Mouse (Mus musculus) kidney, adult 2 months (tissue): Measurements from ENCODE around the gene Ckap4. TPM values are rescaled to one million over a fixed set of nuclear protein-coding genes. Genes with fewer than 3 reads are reported as not detected.
"Not testable (repeated sequence)": the region's sequence is repeated elsewhere in the genome, so short reads cannot be mapped to it uniquely, and the experiment has no call there.

ENCODE experiments used
- DNase-seq: peaks from one replicate; pipeline ENCODE4 v3.0.0; 2021
- H3K27ac ChIP-seq: fragments of 200-500 bp; 2 replicates; pipeline ENCODE4 v1.5.1; 2012; ENCODE audit warnings: low read depth, low read length, control low read depth, inconsistent platforms; ENCODE audit not compliant: insufficient read depth
- H3K27me3 ChIP-seq: fragments of 200-500 bp; replicated peaks from 2 replicates; pipeline ENCODE4 v1.6.1; 2012; ENCODE audit warnings: mild to moderate bottlenecking, moderate library complexity, low read length, inconsistent platforms; ENCODE audit not compliant: control insufficient read depth, insufficient read depth
- H3K36me3 ChIP-seq: fragments of 200-500 bp; 2 replicates; pipeline ENCODE4 v1.6.1; 2012; ENCODE audit warnings: mild to moderate bottlenecking, moderate library complexity, low read length, inconsistent platforms; ENCODE audit not compliant: control insufficient read depth, insufficient read depth
- H3K4me1 ChIP-seq: fragments of 200-500 bp; 2 replicates; pipeline ENCODE4 v1.6.1; 2011; ENCODE audit warnings: low read length; ENCODE audit not compliant: control insufficient read depth, insufficient read depth
- H3K4me3 ChIP-seq: fragments of 200-500 bp; 2 replicates; pipeline ENCODE4 v1.5.1; 2011; ENCODE audit warnings: mild to moderate bottlenecking, low read depth, low read length, control low read depth; ENCODE audit not compliant: insufficient read depth
- CTCF ChIP-seq: fragments of 200-500 bp; conservative IDR thresholded peaks from 2 replicates; pipeline ENCODE4 v1.5.1; 2011; ENCODE audit warnings: low read depth, mild to moderate bottlenecking, control low read depth, low read length, moderate library complexity, mixed read lengths; ENCODE audit not compliant: insufficient read depth, insufficient read length
- POLR2A ChIP-seq: fragments of 200-500 bp; IDR thresholded peaks from one replicate; pipeline ENCODE4 v1.6.1; 2011; ENCODE audit warnings: low read depth, low read length, control low read depth
- WGBS: fragments of 180-500 bp; shearing (Covaris S2); methylation state at CpG from one replicate; pipeline ENCODE4 v1.1.7; 2018; 5-methylcytosine and 5-hydroxymethylcytosine counted together
- polyA plus RNA-seq: library from polyadenylated mRNA; depleted of rRNA; stranded (reverse); fragments of >200 nt; gene quantifications from 2 replicates; pipeline ENCODE4 v1.2.3, GENCODE M21; 2012

The Ckap4 gene
- polyA plus RNA-seq, 1 experiment: 6.5 TPM

DNA sequence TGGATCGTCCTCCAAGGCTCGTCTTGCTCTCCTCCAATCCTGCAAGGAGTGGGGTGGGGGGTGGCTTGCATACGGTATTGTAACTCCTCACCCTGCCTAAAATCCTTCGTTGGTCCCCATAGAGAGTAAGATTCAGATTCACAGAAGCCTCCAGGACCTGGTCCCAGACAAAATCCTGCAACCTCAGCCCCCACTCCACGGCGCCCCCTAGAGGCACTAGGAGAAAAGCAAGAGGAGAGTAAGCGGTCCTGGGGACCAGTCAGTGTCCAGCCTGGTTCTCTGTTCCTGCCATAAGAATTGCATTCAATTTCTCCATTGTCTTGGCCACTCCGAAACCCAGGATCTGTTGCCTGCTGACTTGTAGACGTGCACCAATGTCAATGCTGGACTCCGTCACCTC is 10.2 kb downstream of the Ckap4 start:
- DNase-seq: no peak
- no peak overlapping the region for H3K4me3 ChIP-seq
- H3K4me1 ChIP-seq: no peaks in the 10 kb centered on the region
- H3K27me3 ChIP-seq: no peaks in the 10 kb centered on the region
- H3K36me3 ChIP-seq: no peaks in the 10 kb centered on the region; the same call in 1 of the 2 replicates
- TF ChIP-seq POLR2A (no peak), CTCF (no peak)
- WGBS: 62% methylated on average over 10 of the region's 10 CpGs
- no peak overlapping the region for H3K27ac ChIP-seq

DNA sequence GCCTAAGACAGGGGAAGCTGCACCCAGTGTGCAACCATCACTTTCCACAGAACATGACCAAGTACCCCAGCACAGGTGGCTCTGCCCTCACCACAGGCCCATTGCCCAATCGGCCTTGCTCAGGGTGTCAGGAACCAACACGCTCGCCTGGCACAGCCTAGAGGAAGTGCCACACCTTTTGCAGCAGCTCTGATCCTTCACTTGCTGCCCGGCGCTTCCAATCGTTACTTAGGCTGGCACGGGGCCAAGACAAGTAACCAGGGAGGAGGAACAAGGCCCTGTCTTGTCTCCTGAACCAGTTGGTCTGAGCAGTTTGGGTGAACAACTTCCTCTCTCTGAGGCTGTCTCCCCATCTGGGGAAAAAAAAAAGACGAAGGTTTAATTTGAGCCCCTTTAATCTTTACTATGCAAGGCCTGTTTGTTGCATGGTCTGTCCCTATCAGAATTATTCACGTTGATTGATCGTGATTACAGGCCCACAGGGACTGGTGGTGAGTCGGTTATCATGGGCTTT is 17.4 kb downstream of the Ckap4 start:
- no peaks in the 10 kb centered on the region for H3K27me3 ChIP-seq
- no peak for TF ChIP-seq POLR2A
- TF ChIP-seq CTCF: no peak
- H3K4me1 ChIP-seq: no peaks in the 10 kb centered on the region
- H3K27ac ChIP-seq: no peak overlapping the region
- no peaks in the 10 kb centered on the region for H3K36me3 ChIP-seq
- WGBS: 49% methylated on average over 11 of the region's 11 CpGs
- no peak overlapping the region for H3K4me3 ChIP-seq
- DNase-seq: peak; percentile 42

DNA sequence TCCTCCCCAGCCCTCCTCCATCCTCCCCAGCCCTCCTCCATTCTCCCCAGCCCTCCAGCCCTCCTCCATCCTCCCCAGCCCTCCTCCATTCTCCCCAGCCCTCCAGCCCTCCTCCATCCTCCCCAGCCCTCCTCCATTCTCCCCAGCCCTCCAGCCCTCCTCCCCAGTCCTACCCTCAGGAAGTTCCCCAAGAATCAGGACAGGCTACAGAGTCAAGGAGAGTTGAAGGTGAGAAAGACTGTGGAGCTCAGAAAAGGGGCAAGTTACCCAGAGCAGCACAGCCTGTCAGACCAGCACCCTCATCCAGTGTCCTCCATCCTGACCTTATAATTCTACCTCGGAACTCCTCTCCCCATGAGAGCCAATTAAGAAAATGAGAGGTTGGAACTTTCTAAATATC is 17.9 kb downstream of the Ckap4 start:
- H3K4me3 ChIP-seq, DNase-seq, H3K27me3 ChIP-seq, H3K27ac ChIP-seq, H3K4me1 ChIP-seq, H3K36me3 ChIP-seq: not testable (repeated sequence)
- WGBS: 45% methylated on average over 1 of the region's 1 CpGs

DNA sequence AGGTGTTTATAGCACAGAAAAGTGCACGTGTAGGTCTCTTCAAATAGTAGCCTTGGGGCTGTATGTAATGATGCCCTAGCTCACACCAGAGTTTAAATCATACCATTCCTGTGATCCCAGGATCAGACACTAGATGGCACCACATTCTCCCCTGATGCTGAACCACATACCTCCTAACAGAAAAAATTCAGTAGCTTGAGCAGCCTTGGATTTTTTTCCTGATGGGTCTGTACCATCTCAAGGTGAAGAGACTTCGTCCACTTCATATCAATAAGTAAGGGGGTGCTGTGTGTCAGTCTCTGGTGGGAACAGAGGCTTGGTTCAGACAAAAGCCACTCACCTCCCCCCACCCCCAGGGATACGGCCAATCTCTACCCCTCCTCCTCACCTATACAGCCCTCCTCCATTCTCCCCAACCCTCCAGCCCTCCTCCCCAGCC is 18.3 kb downstream of the Ckap4 start:
- H3K36me3 ChIP-seq: no peaks in the 10 kb centered on the region
- no peak overlapping the region for H3K4me3 ChIP-seq
- H3K27me3 ChIP-seq: no peaks in the 10 kb centered on the region
- peak; percentile 80 for DNase-seq
- TF ChIP-seq POLR2A: no peak
- peak; percentile 31 for TF ChIP-seq CTCF
- WGBS: 22% methylated on average over 3 of the region's 3 CpGs
- no peaks in the 10 kb centered on the region for H3K4me1 ChIP-seq
- H3K27ac ChIP-seq: no peak overlapping the region

DNA sequence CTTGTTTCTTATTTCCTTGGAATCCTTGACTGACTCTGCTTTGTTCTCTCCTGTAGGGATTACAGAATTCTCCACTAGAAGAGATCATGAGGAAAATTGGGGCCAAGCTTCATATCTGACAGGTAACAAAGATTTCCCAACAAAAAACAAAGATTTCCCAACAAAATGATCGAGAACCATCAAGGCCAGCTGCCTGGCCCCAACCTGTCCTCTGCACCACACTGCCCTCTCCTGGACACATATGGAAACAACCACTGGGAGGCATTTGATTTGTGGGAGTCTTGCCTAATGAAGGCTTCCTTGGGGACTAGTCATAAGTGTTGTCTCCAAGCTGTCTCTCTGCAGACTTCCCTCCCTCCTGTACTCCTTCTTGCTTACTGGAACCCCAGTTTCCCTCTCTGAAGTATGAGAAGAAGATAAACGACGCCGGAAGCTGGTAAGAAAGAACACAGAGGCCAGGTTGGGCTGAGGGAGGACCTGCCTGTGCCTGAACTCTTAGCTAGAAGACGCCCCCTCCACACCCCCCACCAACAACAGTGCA is 19.8 kb downstream of the Ckap4 start:
- H3K27me3 ChIP-seq: no peaks in the 10 kb centered on the region
- no peak overlapping the region for H3K4me3 ChIP-seq
- DNase-seq: peak; percentile 74
- 34% methylated on average over 5 of the region's 5 CpGs for WGBS
- TF ChIP-seq CTCF (peak; percentile 83), POLR2A (no peak)
- no peaks in the 10 kb centered on the region for H3K36me3 ChIP-seq
- no peaks in the 10 kb centered on the region for H3K4me1 ChIP-seq
- no peak overlapping the region for H3K27ac ChIP-seq

DNA sequence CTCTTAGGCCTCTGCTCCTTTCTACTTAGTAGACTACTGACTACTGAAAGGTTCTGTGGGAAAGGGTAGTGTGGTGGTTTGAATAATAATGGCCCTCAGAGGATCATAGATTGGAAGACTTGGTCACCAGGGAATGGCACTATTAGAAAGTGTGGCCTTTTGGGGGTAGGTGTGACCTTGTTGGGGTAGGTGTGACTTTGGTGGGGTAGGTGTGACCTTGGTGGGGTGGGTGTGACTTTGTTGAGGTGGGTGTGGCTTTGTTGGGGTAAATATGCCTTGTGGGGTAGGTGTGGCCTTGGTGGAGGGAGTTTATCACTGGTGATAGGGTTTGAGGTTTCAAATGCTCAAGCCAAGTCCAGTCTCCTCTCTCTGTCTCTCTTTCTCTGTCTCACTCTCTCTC is 21.1 kb downstream of the Ckap4 start:
- no peaks in the 10 kb centered on the region for H3K27me3 ChIP-seq
- DNase-seq: no peak
- no peak for TF ChIP-seq POLR2A
- no peak for TF ChIP-seq CTCF
- no peak overlapping the region for H3K4me3 ChIP-seq
- H3K27ac ChIP-seq: no peak overlapping the region
- no peaks in the 10 kb centered on the region for H3K36me3 ChIP-seq
- H3K4me1 ChIP-seq: no peaks in the 10 kb centered on the region

DNA sequence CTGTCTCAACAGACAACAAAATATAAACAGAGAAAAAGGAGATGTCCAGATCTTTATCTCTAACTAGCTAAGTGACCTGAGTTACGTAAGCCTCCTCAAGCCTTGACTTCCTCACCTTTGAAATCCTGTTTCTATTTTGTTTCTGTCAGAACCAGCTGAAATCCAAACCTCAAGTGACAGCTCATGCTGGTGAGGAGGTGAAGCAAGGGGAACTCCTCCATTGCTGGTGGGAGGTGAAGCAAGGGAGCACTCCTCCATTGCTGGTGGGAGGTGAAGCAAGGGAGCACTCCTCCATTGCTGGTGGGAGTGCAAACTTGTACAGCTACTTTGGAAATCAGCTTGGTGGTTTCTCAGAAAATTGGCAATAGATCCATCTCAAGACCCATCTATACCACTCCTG is 25.3 kb downstream of the Ckap4 start:
- Histone ChIP-seq H3K27ac (no peak overlapping the region), H3K27me3 (no peaks in the 10 kb centered on the region), H3K4me1 (no peaks in the 10 kb centered on the region), H3K4me3 (no peak overlapping the region), H3K36me3 (no peaks in the 10 kb centered on the region)
- WGBS: 95% methylated on average over 1 of the region's 1 CpGs
- DNase-seq: no peak
- TF ChIP-seq POLR2A (no peak), CTCF (no peak)
